Mouse (Mus musculus): ENCODE data around the gene Cdc25b.

Gene Cdc25b

GRCm38 (mm10) chr2:131159938-131160581 lies 26.7 kb upstream of the Cdc25b start, which contains the start of gene 1700037H04Rik:
Gene 1700037H04Rik (minus strand): TSS chr2:131160081.
- DNase-seq (ENCODE audit: low read depth, low spot score): peak; percentile 100

- DNase-seq (ENCODE audit: low read depth, low spot score): peak; percentile 57
These were observed 26.1 kb upstream of the Cdc25b start for GRCm38 (mm10) chr2:131160671-131161111.

- DNase-seq (ENCODE audit: low read depth, low spot score): no peak
These were observed 22.8 kb upstream of the Cdc25b start for GRCm38 (mm10) chr2:131163924-131164323.

- no peak for DNase-seq (ENCODE audit: low read depth, low spot score)
These were observed 20.6 kb upstream of the Cdc25b start for GRCm38 (mm10) chr2:131166172-131166571.

GRCm38 (mm10) chr2:131167984-131168383 lies 18.8 kb upstream of the Cdc25b start:
- no peak for DNase-seq (ENCODE audit: low read depth, low spot score)

- DNase-seq (ENCODE audit: low read depth, low spot score): no peak
These were observed 17.8 kb upstream of the Cdc25b start for GRCm38 (mm10) chr2:131168914-131169313.

GRCm38 (mm10) chr2:131170936-131171335 lies 15.8 kb upstream of the Cdc25b start:
- no peak for DNase-seq (ENCODE audit: low read depth, low spot score)

GRCm38 (mm10) chr2:131171401-131172104 lies 15.2 kb upstream of the Cdc25b start:
- DNase-seq (ENCODE audit: low read depth, low spot score): peak; percentile 58

GRCm38 (mm10) chr2:131172322-131172721 lies 14.4 kb upstream of the Cdc25b start:
- no peak for DNase-seq (ENCODE audit: low read depth, low spot score)

- peak; percentile 95 for DNase-seq (ENCODE audit: low read depth, low spot score)
These were observed 12.0 kb upstream of the Cdc25b start for GRCm38 (mm10) chr2:131174700-131175099.

- no peak for DNase-seq (ENCODE audit: low read depth, low spot score)
These were observed 11.3 kb upstream of the Cdc25b start for GRCm38 (mm10) chr2:131175286-131175944.

- no peak for DNase-seq (ENCODE audit: low read depth, low spot score)
These were observed 10.8 kb upstream of the Cdc25b start for GRCm38 (mm10) chr2:131175945-131176309.

GRCm38 (mm10) chr2:131176491-131176890 lies 10.3 kb upstream of the Cdc25b start:
- no peak for DNase-seq (ENCODE audit: low read depth, low spot score)

- DNase-seq (ENCODE audit: low read depth, low spot score): no peak
These were observed 8.8 kb upstream of the Cdc25b start for GRCm38 (mm10) chr2:131177932-131178331.

GRCm38 (mm10) chr2:131178828-131179245 lies 7.9 kb upstream of the Cdc25b start:
- DNase-seq (ENCODE audit: low read depth, low spot score): no peak

- DNase-seq (ENCODE audit: low read depth, low spot score): peak; percentile 89
These were observed 7.4 kb upstream of the Cdc25b start for GRCm38 (mm10) chr2:131179246-131179886.

- peak; percentile 90 for DNase-seq (ENCODE audit: low read depth, low spot score)
These were observed 6.7 kb upstream of the Cdc25b start, which contains the start of gene Cenpb for GRCm38 (mm10) chr2:131179990-131180587. Gene Cenpb (minus strand): TSS chr2:131180067.

GRCm38 (mm10) chr2:131186343-131186742 lies 406 bp upstream of the Cdc25b start:
- no peak for DNase-seq (ENCODE audit: low read depth, low spot score)

- DNase-seq (ENCODE audit: low read depth, low spot score): no peak
These were observed 813 bp downstream of the Cdc25b start for GRCm38 (mm10) chr2:131187602-131187922.

- no peak for DNase-seq (ENCODE audit: low read depth, low spot score)
These were observed 1.6 kb downstream of the Cdc25b start for GRCm38 (mm10) chr2:131188311-131188710.

GRCm38 (mm10) chr2:131189521-131190309 lies 3.0 kb downstream of the Cdc25b start:
- DNase-seq (ENCODE audit: low read depth, low spot score): no peak
